Mouse (Mus musculus) heart, embryonic 15.5 days (tissue): ENCODE measurements around the gene Gm38394. TPM values are rescaled to one million over a fixed set of nuclear protein-coding genes. Genes with fewer than 3 reads are reported as not detected.

Experiments
- ATAC-seq: fragments of 200-750 bp; cut with Nextera tagmentation; replicated peaks from 2 replicates; pipeline ENCODE4 v1.8.0; 2017; ENCODE audit warnings: low read depth, moderate TSS enrichment; ENCODE audit not compliant: insufficient number of reproducible peaks, insufficient read depth, low FRiP score
- H3K27ac ChIP-seq: fragments of 300-500 bp; sonication (generic); 2 replicates; pipeline ENCODE4 v1.5.1; 2015; ENCODE audit warnings: mild to moderate bottlenecking, inconsistent platforms
- H3K27me3 ChIP-seq: fragments of 300-500 bp; sonication (generic); 2 replicates; pipeline ENCODE4 v1.6.1; 2015; ENCODE audit warnings: inconsistent platforms
- H3K36me3 ChIP-seq: fragments of 300-500 bp; sonication (generic); 2 replicates; pipeline ENCODE4 v1.6.1; 2015; ENCODE audit warnings: mild to moderate bottlenecking, inconsistent platforms
- H3K4me1 ChIP-seq: fragments of 300-500 bp; sonication (generic); replicated peaks from 2 replicates; pipeline ENCODE4 v1.6.1; 2015; ENCODE audit warnings: inconsistent platforms
- H3K4me2 ChIP-seq: fragments of 300-500 bp; sonication (generic); 2 replicates; pipeline ENCODE4 v1.6.1; 2015; ENCODE audit warnings: inconsistent platforms, mild to moderate bottlenecking, moderate library complexity
- H3K4me3 ChIP-seq: fragments of 300-500 bp; sonication (generic); 2 replicates; pipeline ENCODE4 v1.5.1; 2015; ENCODE audit warnings: mild to moderate bottlenecking, inconsistent platforms
- H3K9ac ChIP-seq: fragments of 300-500 bp; sonication (generic); 2 replicates; pipeline ENCODE4 v1.6.1; 2015; ENCODE audit warnings: mild to moderate bottlenecking, inconsistent platforms
- H3K9me3 ChIP-seq: fragments of 300-500 bp; sonication (generic); replicated peaks from 2 replicates; pipeline ENCODE4 v1.6.1; 2016; ENCODE audit warnings: inconsistent platforms
- WGBS: fragments of 180-500 bp; shearing (Covaris S2); methylation state at CpG from one replicate; pipeline ENCODE4 v1.1.7; 2015; ENCODE audit warnings: mixed read lengths; 5-methylcytosine and 5-hydroxymethylcytosine counted together
- polyA plus RNA-seq: library from polyadenylated mRNA; unstranded; fragments of >200 nt; fragmentation: Nextera tagmentation; extraction: Ambion mirVana; gene quantifications from 2 replicates; pipeline ENCODE4 v1.2.1, GENCODE M21; 2015

The Gm38394 gene
- polyA plus RNA-seq, 1 experiment from 2014 or later: 3.4 TPM

- H3K36me3 ChIP-seq: no peaks in the 10 kb centered on the region
- 47% methylated on average over 4 of the region's 4 CpGs for WGBS
- H3K4me2 ChIP-seq: no peak overlapping the region
- H3K4me1 ChIP-seq: peaks cover 21% of the 10 kb centered on the region
- H3K27me3 ChIP-seq: no peaks in the 10 kb centered on the region
- no peak; the same call in 1 of the 2 replicates for ATAC-seq
- no peak overlapping the region for H3K9ac ChIP-seq
- no peak overlapping the region for H3K4me3 ChIP-seq
- H3K27ac ChIP-seq: peak overlapping the region; percentile 61
- no peaks in the 10 kb centered on the region for H3K9me3 ChIP-seq
These were observed 2.3 kb upstream of the Gm38394 start for GRCm38 (mm10) chr1:133663427-133663826.

GRCm38 (mm10) chr1:133662941-133663340 lies 1.8 kb upstream of the Gm38394 start:
- WGBS: 96% methylated on average over 7 of the region's 7 CpGs
- no peak overlapping the region for H3K9ac ChIP-seq
- no peak overlapping the region for H3K4me3 ChIP-seq
- H3K4me1 ChIP-seq: peaks cover 26% of the 10 kb centered on the region
- no peaks in the 10 kb centered on the region for H3K9me3 ChIP-seq
- peak overlapping the region; percentile 61 for H3K27ac ChIP-seq
- H3K36me3 ChIP-seq: no peaks in the 10 kb centered on the region
- no peaks in the 10 kb centered on the region for H3K27me3 ChIP-seq
- no peak overlapping the region for H3K4me2 ChIP-seq
- no peak for ATAC-seq

- under 1% methylated on average over 37 of the region's 41 CpGs for WGBS
- H3K9ac ChIP-seq: peak within 1 kb of the TSS; percentile 82
These were observed 484 bp downstream of the Gm38394 start, which contains the start of gene Zbed6 for GRCm38 (mm10) chr1:133660466-133661202. Zbed6 (minus strand) TSS chr1:133660885.

GRCm38 (mm10) chr1:133658878-133659277 lies 2.2 kb downstream of the Gm38394 start:
- Histone ChIP-seq H3K36me3 (peaks cover 9% of the 10 kb centered on the region; the same call in 1 of the 2 replicates), H3K4me2 (peak overlapping the region; percentile 87), H3K9me3 (no peaks in the 10 kb centered on the region), H3K9ac (no peak overlapping the region), H3K4me3 (0 out of 2 replicates have a peak overlapping the region, but pooled peaks have one; percentile 7), H3K4me1 (peaks cover 45% of the 10 kb centered on the region), H3K27ac (no peak overlapping the region), H3K27me3 (no peaks in the 10 kb centered on the region)
- WGBS: 75% methylated on average over 3 of the region's 3 CpGs
- ATAC-seq: no peak

More at GRCm38 (mm10) chr1:133660466-133661202, 484 bp downstream of the Gm38394 start, which contains the start of gene Zbed6:
- no peaks in the 10 kb centered on the region for H3K27me3 ChIP-seq
- H3K9me3 ChIP-seq: no peaks in the 10 kb centered on the region
- H3K4me3 ChIP-seq: peak within 1 kb of the TSS; percentile 69
- 0 out of 2 replicates have a peak, but pooled peaks cover 3% of the 10 kb centered on the region for H3K36me3 ChIP-seq
- peak within 1 kb of the TSS; percentile 87 for H3K4me2 ChIP-seq
- H3K27ac ChIP-seq: peak within 1 kb of the TSS; percentile 89
- H3K4me1 ChIP-seq: peaks cover 40% of the 10 kb centered on the region
- ATAC-seq: peak; percentile 61

GRCm38 (mm10) chr1:133656811-133657210 lies 4.3 kb downstream of the Gm38394 start:
- Histone ChIP-seq H3K4me3 (no peak overlapping the region), H3K4me2 (0 out of 2 replicates have a peak overlapping the region, but pooled peaks have one; percentile 4), H3K27ac (no peak overlapping the region), H3K36me3 (peaks cover 12% of the 10 kb centered on the region; the same call in 1 of the 2 replicates), H3K4me1 (peaks cover 42% of the 10 kb centered on the region), H3K27me3 (no peaks in the 10 kb centered on the region), H3K9ac (peak overlapping the region; percentile 6; the same call in 1 of the 2 replicates), H3K9me3 (no peaks in the 10 kb centered on the region)
- WGBS: 51% methylated on average over 5 of the region's 5 CpGs
- ATAC-seq: no peak

- Histone ChIP-seq H3K4me3 (no peak overlapping the region), H3K27me3 (no peaks in the 10 kb centered on the region), H3K9ac (no peak overlapping the region), H3K4me1 (peaks cover 23% of the 10 kb centered on the region), H3K36me3 (peaks cover 17% of the 10 kb centered on the region), H3K27ac (no peak overlapping the region), H3K4me2 (no peak overlapping the region), H3K9me3 (no peaks in the 10 kb centered on the region)
- WGBS: 85% methylated on average over 1 of the region's 1 CpGs
- ATAC-seq: no peak
These were observed 8.1 kb downstream of the Gm38394 start for GRCm38 (mm10) chr1:133653033-133653432.

- no peak overlapping the region for H3K27ac ChIP-seq
- peaks cover 9% of the 10 kb centered on the region for H3K4me1 ChIP-seq
- H3K9me3 ChIP-seq: no peaks in the 10 kb centered on the region
- no peak overlapping the region for H3K4me3 ChIP-seq
- no peak overlapping the region for H3K9ac ChIP-seq
- H3K36me3 ChIP-seq: peaks cover 30% of the 10 kb centered on the region
- no peaks in the 10 kb centered on the region for H3K27me3 ChIP-seq
- H3K4me2 ChIP-seq: no peak overlapping the region
- WGBS: 95% methylated on average over 7 of the region's 7 CpGs
- no peak for ATAC-seq
These were observed 10.6 kb downstream of the Gm38394 start for GRCm38 (mm10) chr1:133650288-133651055.

GRCm38 (mm10) chr1:133645652-133646051 lies 15.5 kb downstream of the Gm38394 start:
- Histone ChIP-seq H3K4me1 (peaks cover 7% of the 10 kb centered on the region; the same call in 1 of the 2 replicates), H3K9ac (no peak overlapping the region), H3K36me3 (peaks cover 66% of the 10 kb centered on the region), H3K4me3 (no peak overlapping the region), H3K27me3 (no peaks in the 10 kb centered on the region), H3K4me2 (no peak overlapping the region), H3K9me3 (no peaks in the 10 kb centered on the region), H3K27ac (no peak overlapping the region)
- no peak for ATAC-seq
- WGBS: 93% methylated on average over 5 of the region's 5 CpGs

- Histone ChIP-seq H3K27ac (no peak overlapping the region), H3K36me3 (peaks cover 92% of the 10 kb centered on the region), H3K9ac (no peak overlapping the region), H3K4me3 (no peak overlapping the region), H3K4me1 (peaks cover 4% of the 10 kb centered on the region; the same call in 1 of the 2 replicates), H3K9me3 (no peaks in the 10 kb centered on the region), H3K4me2 (no peak overlapping the region), H3K27me3 (no peaks in the 10 kb centered on the region)
- ATAC-seq: no peak
- 94% methylated on average over 2 of the region's 2 CpGs for WGBS
These were observed 20.0 kb downstream of the Gm38394 start for GRCm38 (mm10) chr1:133641163-133641562.

- peaks cover 90% of the 10 kb centered on the region for H3K36me3 ChIP-seq
- no peak for ATAC-seq
- no peaks in the 10 kb centered on the region for H3K9me3 ChIP-seq
- no peak overlapping the region for H3K4me2 ChIP-seq
- peaks cover 4% of the 10 kb centered on the region; the same call in 1 of the 2 replicates for H3K4me1 ChIP-seq
- 87% methylated on average over 6 of the region's 6 CpGs for WGBS
- H3K27ac ChIP-seq: no peak overlapping the region
- H3K4me3 ChIP-seq: no peak overlapping the region
- no peak overlapping the region for H3K9ac ChIP-seq
- no peaks in the 10 kb centered on the region for H3K27me3 ChIP-seq
These were observed 22.6 kb downstream of the Gm38394 start for GRCm38 (mm10) chr1:133638517-133638916.

- no peak overlapping the region for H3K9ac ChIP-seq
- no peak overlapping the region for H3K27ac ChIP-seq
- WGBS: 91% methylated on average over 2 of the region's 2 CpGs
- no peak overlapping the region for H3K4me2 ChIP-seq
- H3K36me3 ChIP-seq: peaks cover 91% of the 10 kb centered on the region
- no peak overlapping the region for H3K4me3 ChIP-seq
- no peaks in the 10 kb centered on the region for H3K9me3 ChIP-seq
- no peaks in the 10 kb centered on the region for H3K4me1 ChIP-seq
- no peaks in the 10 kb centered on the region for H3K27me3 ChIP-seq
- no peak for ATAC-seq
These were observed 28.9 kb downstream of the Gm38394 start for GRCm38 (mm10) chr1:133632168-133632567.
